Comparison of ENCODE assay signal across 9 mouse cellular contexts in the genomic region with DNA sequence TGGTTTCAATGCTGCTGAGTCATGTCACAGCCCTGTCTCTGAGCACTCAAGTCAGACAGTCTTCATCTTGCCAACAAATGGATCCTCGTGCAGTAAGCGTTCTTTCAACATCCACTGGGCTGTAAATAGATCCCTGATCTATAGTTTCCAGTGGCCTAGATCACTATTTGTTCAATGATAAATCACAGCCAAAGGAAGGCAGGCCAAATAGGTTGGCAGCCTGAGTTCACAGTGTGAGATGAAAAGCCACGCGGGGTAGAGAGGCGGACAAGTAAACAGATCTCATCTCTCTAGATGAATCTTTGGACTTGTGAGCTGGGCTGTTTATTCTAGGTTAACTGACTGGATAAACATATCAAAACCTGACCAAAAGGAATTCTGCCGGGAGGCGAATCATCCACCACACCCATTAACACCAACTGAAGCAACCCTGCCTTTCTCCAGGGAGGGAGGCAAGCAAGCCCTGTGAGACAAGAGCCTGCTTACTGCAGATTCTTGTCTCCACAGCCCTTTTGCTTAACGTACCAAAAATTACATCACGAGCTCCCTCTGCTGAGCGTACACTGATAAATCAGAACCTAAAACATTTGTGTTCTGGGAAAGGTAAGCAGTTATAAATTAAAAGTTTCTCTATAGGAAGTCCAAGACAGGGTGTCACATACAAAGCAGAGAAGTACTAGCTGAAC. TPM values are rescaled to one million over a fixed set of nuclear protein-coding genes. Genes with fewer than 3 reads are reported as not detected.
DNase-seq lines count a peak whose midpoint lies in the region; ATAC-seq and TF ChIP-seq lines count a peak whose summit lies in the region.
"Had no signal": no experiment of that assay in that cellular context is flagged by ENCODE, and none has a peak within 500 bp of the region (broad histone marks: within the 10 kb centered on the region; RNA-seq: fewer than 3 reads in every experiment).

No protein-coding gene starts in this region.

- DNase-seq in lung, adult 2 months = no peak
- peak; percentile 26 to 33 for DNase-seq in cerebellum, adult 2 months
- DNase-seq in frontal cortex, postnatal 36 days (ENCODE audit: low spot score in 2 of 2) = peak; percentile 43 to 73
- peak; percentile 9 to 25 for DNase-seq in left cerebral cortex, adult 8-10 months (ENCODE audit: low spot score in 2 of 2)
- peak; percentile 68 for DNase-seq in telencephalon, adult 2 months (ENCODE audit: low read depth, low spot score)

- no peak overlapping the region for H3K27ac ChIP-seq in lung, embryonic 16.5 days (ENCODE audit: low read length)
- no peak overlapping the region for H3K27ac ChIP-seq in cerebellum, adult 2 months (ENCODE audit: insufficient read depth, low read length)
- no peak overlapping the region for H3K27ac ChIP-seq in forebrain, embryonic 13.5 days
- H3K27ac ChIP-seq: neural tube, embryonic 13.5 days had no signal

- H3K9me3 ChIP-seq in lung, embryonic 16.5 days (ENCODE audit: control insufficient read depth, low read length) = peaks cover 3% of the 10 kb centered on the region
- 0 out of 2 replicates have a peak, but pooled peaks cover 5% of the 10 kb centered on the region for H3K9me3 ChIP-seq in forebrain, embryonic 13.5 days (replicated peaks)
- H3K9me3 ChIP-seq: neural tube, embryonic 13.5 days had no signal

- no peaks in the 10 kb centered on the region; the same call in 1 of the 2 replicates for H3K27me3 ChIP-seq in lung, embryonic 16.5 days (ENCODE audit: control insufficient read depth, insufficient read depth, low read depth, low read length)
- H3K27me3 ChIP-seq in cerebellum, adult 2 months (ENCODE audit: control insufficient read depth, insufficient read depth, low read length) = no peaks in the 10 kb centered on the region
- H3K27me3 ChIP-seq in forebrain, embryonic 13.5 days = no peaks in the 10 kb centered on the region
- H3K27me3 ChIP-seq: neural tube, embryonic 13.5 days had no signal

- WGBS in lung, embryonic 16.5 days = 11% methylated on average over 10 of the region's 10 CpGs
- WGBS in lung, adult 2 months = 27% methylated on average over 10 of the region's 10 CpGs
- 30% methylated on average over 10 of the region's 10 CpGs for WGBS in cerebellum, adult 2 months
- WGBS in forebrain, embryonic 13.5 days = 84% methylated on average over 10 of the region's 10 CpGs

- TF ChIP-seq POLR2A in lung, adult 2 months (IDR thresholded peaks at IDR 0.05; ENCODE audit: borderline replicate concordance, extremely low read depth, low read depth, low read length) = no peak
- no peak for TF ChIP-seq POLR2A in cerebellum, adult 2 months (IDR thresholded peaks at IDR 0.05; ENCODE audit: borderline replicate concordance, insufficient read depth, low read length)

- H3K4me2 ChIP-seq in lung, embryonic 16.5 days (ENCODE audit: low read depth, low read length) = 0 out of 2 replicates have a peak overlapping the region, but pooled peaks have one; percentile 13
- H3K4me2 ChIP-seq in forebrain, embryonic 13.5 days = no peak overlapping the region
- H3K4me2 ChIP-seq: neural tube, embryonic 13.5 days had no signal

- ATAC-seq in lung, embryonic 16.5 days (ENCODE audit: low read depth) = no peak
- ATAC-seq in forebrain, embryonic 13.5 days = no peak

- H3K9ac ChIP-seq in lung, embryonic 16.5 days (ENCODE audit: low read length) = 0 out of 2 replicates have a peak overlapping the region, but pooled peaks have one; percentile 22
- no peak overlapping the region for H3K9ac ChIP-seq in forebrain, embryonic 13.5 days
- H3K9ac ChIP-seq: neural tube, embryonic 13.5 days had no signal

- no peaks in the 10 kb centered on the region for H3K36me3 ChIP-seq in lung, embryonic 16.5 days (ENCODE audit: control insufficient read depth, insufficient read depth, low read length)
- no peaks in the 10 kb centered on the region for H3K36me3 ChIP-seq in forebrain, embryonic 13.5 days (ENCODE audit: poor library complexity, severe bottlenecking)
- H3K36me3 ChIP-seq: neural tube, embryonic 13.5 days had no signal

- H3K4me3 ChIP-seq in lung, embryonic 16.5 days (ENCODE audit: low read length) = no peak overlapping the region
- H3K4me3 ChIP-seq in lung, adult 2 months (replicated peaks; ENCODE audit: extremely low read depth, low read depth, low read length) = no peak overlapping the region
- H3K4me3 ChIP-seq in cerebellum, adult 2 months (replicated peaks; ENCODE audit: insufficient read depth, low read depth, low read length) = no peak overlapping the region
- H3K4me3 ChIP-seq in forebrain, embryonic 13.5 days = no peak overlapping the region
- H3K4me3 ChIP-seq: neural tube, embryonic 13.5 days had no signal

- H3K4me1 ChIP-seq in lung, embryonic 16.5 days (replicated peaks; ENCODE audit: control insufficient read depth, insufficient read depth, low read length) = 0 out of 2 replicates have a peak, but pooled peaks cover 2% of the 10 kb centered on the region
- H3K4me1 ChIP-seq in lung, adult 2 months (ENCODE audit: control insufficient read depth, insufficient read depth, low read length) = no peaks in the 10 kb centered on the region
- peaks cover 5% of the 10 kb centered on the region; the same call in 1 of the 2 replicates for H3K4me1 ChIP-seq in cerebellum, adult 2 months (ENCODE audit: control insufficient read depth, insufficient read depth, low read length)
- H3K4me1 ChIP-seq in forebrain, embryonic 13.5 days = no peaks in the 10 kb centered on the region
- H3K4me1 ChIP-seq: neural tube, embryonic 13.5 days had no signal

- TF ChIP-seq CTCF in lung, adult 2 months (IDR thresholded peaks at IDR 0.05; ENCODE audit: insufficient read depth, low read length) = no peak
- peak; percentile 18; the same call in 1 of the 2 replicates for TF ChIP-seq CTCF in cerebellum, adult 2 months (IDR thresholded peaks at IDR 0.05; ENCODE audit: borderline replicate concordance, insufficient read depth, low read depth, low read length)

RNA-seq across cellular contexts. Expression of a gene that starts 31.6 kb away (rescaled TPM):
- polyA plus RNA-seq in lung, embryonic 16.5 days (2015; fragmentation: Nextera tagmentation; extraction: Ambion mirVana) = 2.4 and 2.7 TPM in 2 replicates
- polyA plus RNA-seq in lung, adult 2 months (2012; rRNA removed) = 23.9 and 41.6 TPM in 2 replicates
- polyA plus RNA-seq in cerebellum, adult 2 months (2012; rRNA removed) = 0.33 and 0.68 TPM in 2 replicates
- total RNA-seq in left cerebral cortex, adult 8-10 months (2022) = 1 to 10 TPM; 3.3 to 4.1 (median 3.9) TPM
- not detected in 2 replicates for polyA plus RNA-seq in forebrain, embryonic 13.5 days (2015; fragmentation: Nextera tagmentation; extraction: Ambion mirVana)
- polyA plus RNA-seq: large intestine, adult 2 months had no signal
